Mouse (Mus musculus) MN1 (cell line): ENCODE measurements at regions not wholly inside any gene's neighbourhood (a gene's known extent, or its start where the extent isn't known, plus 50 kb on each side); places are given as distances from the start of the nearest gene placed in this dataset.
A peak's percentile ranks its signal among the peaks of the same experiment; 100 is the strongest.

ENCODE experiments used
- DNase-seq: peaks from one replicate; pipeline ENCODE4 v3.0.0-alpha.2; 2016; ENCODE audit warnings: low spot score

- no peak for DNase-seq
These were observed 158.1 kb downstream of the Icos start for GRCm38 (mm10) chr1:61135597-61136545.

GRCm38 (mm10) chr1:61137210-61137885 is 159.6 kb downstream of the Icos start:
- no peak for DNase-seq

- DNase-seq: no peak
These were observed 160.2 kb downstream of the Icos start for GRCm38 (mm10) chr1:61137954-61138353.

- DNase-seq: no peak
These were observed 161.7 kb downstream of the Icos start for GRCm38 (mm10) chr1:61139291-61139983.

- DNase-seq: no peak
These were observed 162.4 kb downstream of the Icos start for GRCm38 (mm10) chr1:61139984-61140648.

- DNase-seq: no peak
These were observed 163.3 kb downstream of the Icos start for GRCm38 (mm10) chr1:61140870-61141591.

GRCm38 (mm10) chr1:61141592-61141930 is 163.8 kb downstream of the Icos start:
- DNase-seq: no peak

- no peak for DNase-seq
These were observed 164.2 kb downstream of the Icos start for GRCm38 (mm10) chr1:61141952-61142351.

GRCm38 (mm10) chr1:61143030-61143753 is 165.5 kb downstream of the Icos start:
- DNase-seq: no peak

- DNase-seq: no peak
These were observed 166.0 kb downstream of the Icos start for GRCm38 (mm10) chr1:61143754-61144066.

GRCm38 (mm10) chr1:61145013-61145412 is 167.3 kb downstream of the Icos start:
- DNase-seq: no peak

- DNase-seq: no peak
These were observed 167.8 kb downstream of the Icos start for GRCm38 (mm10) chr1:61145572-61145971.

- DNase-seq: no peak
These were observed 168.5 kb downstream of the Icos start for GRCm38 (mm10) chr1:61146222-61146723.

GRCm38 (mm10) chr1:61151742-61152141 is 174.0 kb downstream of the Icos start:
- peak; percentile 17 for DNase-seq

- no peak for DNase-seq
These were observed 174.4 kb downstream of the Icos start for GRCm38 (mm10) chr1:61152157-61152556.

- no peak for DNase-seq
These were observed 176.5 kb downstream of the Icos start for GRCm38 (mm10) chr1:61154216-61154615.

- no peak for DNase-seq
These were observed 179.5 kb downstream of the Icos start for GRCm38 (mm10) chr1:61157271-61157670.

- no peak for DNase-seq
These were observed 182.8 kb downstream of the Icos start for GRCm38 (mm10) chr1:61160505-61160904.

- DNase-seq: no peak
These were observed 186.5 kb downstream of the Icos start for GRCm38 (mm10) chr1:61164271-61164670.

- DNase-seq: no peak
These were observed 194.2 kb downstream of the Icos start for GRCm38 (mm10) chr1:61171941-61172340.

- no peak for DNase-seq
These were observed 195.2 kb downstream of the Icos start for GRCm38 (mm10) chr1:61172946-61173345.
